Mouse (Mus musculus) cerebellum, adult (tissue): ENCODE measurements around the gene Nlgn1.
"Not testable (repeated sequence)": the region's sequence is repeated elsewhere in the genome, so short reads cannot be mapped to it uniquely, and the experiment has no call there.

Experiments
- ATAC-seq: cut with Nextera tagmentation; 2 replicates; pipeline ENCODE4 v1.9.2; 2017; ENCODE audit warnings: mild to moderate bottlenecking, moderate library complexity, mixed read lengths; ENCODE audit not compliant: insufficient number of reproducible peaks, low FRiP score, low TSS enrichment

The Nlgn1 gene

DNA sequence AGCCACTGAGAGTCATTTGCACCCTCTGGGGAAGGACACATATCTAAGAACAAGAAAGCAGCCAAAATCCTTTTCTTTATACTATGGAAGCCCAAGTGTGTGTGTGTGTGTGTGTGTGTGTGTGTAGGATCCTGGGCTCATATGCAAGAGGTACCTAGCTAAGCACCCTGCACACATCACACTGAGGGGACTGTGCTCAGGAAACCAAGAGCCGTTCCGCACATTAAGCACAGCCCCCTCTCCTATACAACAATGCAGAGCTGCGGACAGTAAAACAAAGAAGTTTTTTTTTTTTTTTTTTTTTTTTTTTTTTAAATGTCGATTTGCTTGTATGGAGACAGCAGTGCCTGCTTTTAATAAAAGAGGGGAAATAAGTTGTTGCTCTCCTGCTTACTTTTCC is 659.5 kb downstream of the Nlgn1 start:
- ATAC-seq, result no peak

DNA sequence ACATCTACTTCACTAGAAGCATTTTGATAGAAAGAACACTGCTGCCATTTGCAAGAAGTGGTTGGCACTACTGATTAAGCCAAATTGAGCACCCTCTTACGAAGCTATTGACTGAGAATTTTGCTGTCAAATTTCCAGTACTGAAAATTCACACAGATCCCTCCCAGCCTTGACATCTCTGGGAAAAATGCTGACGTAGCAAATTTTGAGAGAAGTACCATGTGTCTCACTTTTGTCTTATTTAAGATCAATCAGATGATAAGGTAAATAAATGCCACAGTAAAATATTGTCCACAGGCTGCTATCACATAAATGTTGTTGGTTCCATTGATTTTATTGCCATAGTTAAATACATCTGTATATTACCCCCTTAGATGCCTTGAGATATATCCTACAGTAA is 668.8 kb downstream of the Nlgn1 start:
- ATAC-seq, result no peak

DNA sequence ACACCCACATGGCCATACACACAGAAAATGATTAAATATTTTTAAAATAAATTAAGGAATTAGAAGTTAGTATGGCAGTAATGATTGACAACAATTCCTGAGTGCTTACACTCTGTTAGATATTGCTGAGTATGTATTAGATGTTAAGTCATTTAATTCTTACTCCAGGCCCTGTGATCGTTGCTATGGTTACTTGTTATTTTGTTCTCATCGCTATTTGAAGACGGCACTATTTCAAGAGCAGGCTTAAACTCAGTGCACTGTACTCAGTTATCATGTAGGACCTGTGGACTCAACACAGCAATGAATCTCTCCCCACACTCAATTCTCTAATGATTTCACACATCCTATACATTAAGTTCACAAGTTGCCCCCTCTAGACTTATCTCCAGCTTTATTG is 672.0 kb downstream of the Nlgn1 start:
- ATAC-seq, result no peak

DNA sequence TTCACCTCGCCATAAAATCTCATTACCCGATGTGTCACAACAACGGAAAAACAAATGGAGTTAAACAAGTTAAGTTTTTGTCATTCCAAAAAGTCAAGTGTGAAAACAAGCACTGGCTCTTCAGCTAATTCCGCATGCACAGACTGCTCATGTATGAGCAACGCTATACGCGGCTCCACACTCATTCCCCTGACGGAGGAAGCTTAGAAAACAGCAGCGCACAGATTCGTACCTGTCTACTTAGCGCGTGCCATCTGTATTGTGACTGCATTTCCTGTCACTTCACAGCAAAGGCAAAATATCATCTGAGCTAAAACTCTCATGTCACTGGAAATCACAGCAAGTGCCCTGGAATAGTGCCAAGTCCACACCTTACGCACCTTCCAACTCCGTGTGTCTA is 674.3 kb downstream of the Nlgn1 start:
- no peak for ATAC-seq

DNA sequence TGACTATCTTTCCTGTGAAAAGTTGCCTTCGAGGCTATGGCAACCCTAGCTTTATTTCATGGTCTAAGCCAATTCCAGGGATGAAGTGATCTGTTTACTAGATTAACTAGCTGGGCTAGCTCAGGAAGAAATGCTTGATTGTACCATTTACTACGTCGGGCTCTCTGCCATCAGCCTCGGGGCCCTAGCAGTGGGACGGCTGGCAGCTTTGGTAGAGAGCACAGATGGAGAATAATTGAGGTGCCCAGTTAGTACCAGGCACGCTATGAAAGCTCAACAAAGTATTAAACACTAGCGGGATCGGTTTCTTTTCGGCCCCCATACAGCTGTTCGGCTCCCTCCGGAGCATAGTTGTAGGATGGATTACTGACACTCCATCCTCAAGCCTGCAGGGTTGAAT is 675.2 kb downstream of the Nlgn1 start:
- ATAC-seq, result peak; percentile 95

DNA sequence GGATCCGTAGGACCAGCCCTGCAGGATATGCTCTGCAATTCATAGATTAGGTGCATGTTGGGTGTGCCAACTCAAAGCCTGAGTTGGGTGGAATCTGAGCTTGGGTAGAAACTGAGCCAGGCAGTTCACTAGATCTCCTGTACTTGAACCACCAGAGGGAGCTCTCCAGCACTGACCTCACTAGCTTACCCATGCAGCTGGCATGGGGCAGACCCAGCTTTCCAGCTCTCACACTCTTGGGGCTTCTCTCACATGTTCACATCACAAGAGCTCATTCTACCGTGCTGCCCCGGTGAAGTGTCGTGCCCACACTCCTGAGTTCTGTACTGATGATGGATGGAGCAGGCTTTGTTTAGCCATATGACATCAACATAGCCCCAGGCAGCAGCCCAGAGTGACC is 679.2 kb downstream of the Nlgn1 start:
- peak; percentile 21; the same call in 1 of the 2 replicates for ATAC-seq

DNA sequence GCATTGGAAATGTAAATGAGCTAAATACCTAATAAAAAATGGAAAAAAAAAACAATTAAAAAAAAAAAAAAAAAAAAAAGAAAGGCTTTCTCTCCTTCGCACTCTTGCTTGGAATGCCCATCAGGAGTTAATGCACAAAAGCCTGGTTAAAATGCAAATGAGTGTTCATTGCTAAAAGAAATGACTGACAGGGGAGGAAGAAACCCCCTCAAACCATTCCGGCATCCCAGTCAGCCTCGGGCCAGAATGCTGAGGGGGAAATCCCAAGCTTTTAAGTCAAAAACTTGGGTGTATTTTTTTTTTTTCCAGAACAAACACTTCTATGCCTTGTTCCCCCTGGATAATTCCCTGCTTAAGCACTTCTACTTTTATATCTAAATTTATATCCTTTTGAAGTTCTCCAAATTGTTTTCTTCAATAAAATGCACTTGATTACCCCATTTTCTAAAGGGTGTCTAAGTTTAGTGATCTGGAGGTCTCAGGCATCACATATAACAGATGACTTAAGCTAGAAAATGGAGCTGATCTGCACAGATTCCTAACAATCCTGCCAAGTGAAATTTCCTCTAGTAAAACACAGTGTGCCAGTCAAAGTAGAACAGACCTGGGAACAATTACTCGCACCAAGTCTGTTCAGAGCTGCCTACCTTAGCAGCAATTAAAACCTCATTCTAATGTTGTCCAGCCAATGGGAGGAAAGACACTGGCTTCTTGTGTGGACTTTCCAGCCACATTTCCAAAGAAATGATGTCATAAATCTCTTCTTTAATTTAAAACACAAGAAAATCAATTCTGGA is 686.2 kb downstream of the Nlgn1 start:
- no peak for ATAC-seq

DNA sequence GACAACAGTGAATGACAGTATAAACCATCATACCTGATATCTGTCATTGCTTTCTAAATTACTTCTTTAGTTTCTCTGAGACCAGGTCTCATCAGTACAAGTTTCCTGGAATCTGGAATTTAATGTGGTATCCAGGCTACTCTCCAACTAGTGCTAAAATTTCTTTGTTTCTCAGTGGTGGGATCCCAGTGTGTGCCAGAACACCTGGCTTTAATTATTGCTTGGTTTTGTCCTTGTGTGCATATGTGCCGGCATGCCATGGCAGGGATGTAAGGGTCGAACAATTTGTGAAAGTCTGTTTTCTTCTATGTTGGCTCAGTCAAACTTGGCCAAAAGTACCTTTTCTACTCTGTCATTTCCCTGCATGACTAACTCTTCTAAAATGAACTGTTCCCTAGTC is 703.1 kb downstream of the Nlgn1 start:
- no peak for ATAC-seq

DNA sequence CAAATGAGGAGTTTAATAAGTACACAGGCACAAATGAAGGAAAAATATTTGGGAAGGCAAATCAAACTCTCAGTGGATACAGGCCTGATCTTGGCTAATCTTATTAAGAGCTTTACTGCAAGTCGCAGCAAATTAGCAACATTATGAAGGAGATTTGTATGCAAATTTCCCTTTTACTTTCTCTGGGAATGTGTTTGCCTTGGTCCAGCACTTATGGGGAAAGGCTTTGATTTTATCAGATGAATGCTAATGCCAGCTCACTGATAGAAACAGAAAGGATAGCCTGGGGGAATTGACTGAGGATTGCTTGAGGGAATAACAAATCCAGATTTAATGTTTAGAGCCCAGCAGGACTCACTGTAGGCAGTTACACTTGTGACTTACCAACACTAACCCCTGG is 725.7 kb downstream of the Nlgn1 start:
- no peak for ATAC-seq

DNA sequence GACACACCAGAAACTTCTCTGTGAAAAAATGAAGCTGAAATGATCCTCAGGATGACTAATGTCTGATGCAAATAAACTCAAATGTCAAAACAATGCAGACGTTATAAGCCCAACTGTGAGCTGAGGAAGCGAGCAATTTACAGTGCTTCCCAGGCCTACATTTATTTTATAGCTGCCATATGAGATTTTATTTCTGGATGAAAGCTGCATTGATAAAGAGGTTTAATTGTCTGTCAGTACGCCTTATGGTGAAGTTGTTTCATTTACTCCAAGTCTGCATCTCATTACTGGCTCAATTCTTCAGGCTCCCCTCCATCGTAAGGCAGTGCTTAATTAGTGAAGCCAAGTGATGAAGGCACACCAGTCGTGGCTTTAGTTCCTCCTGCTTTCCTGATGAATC is 734.7 kb downstream of the Nlgn1 start:
- no peak for ATAC-seq

DNA sequence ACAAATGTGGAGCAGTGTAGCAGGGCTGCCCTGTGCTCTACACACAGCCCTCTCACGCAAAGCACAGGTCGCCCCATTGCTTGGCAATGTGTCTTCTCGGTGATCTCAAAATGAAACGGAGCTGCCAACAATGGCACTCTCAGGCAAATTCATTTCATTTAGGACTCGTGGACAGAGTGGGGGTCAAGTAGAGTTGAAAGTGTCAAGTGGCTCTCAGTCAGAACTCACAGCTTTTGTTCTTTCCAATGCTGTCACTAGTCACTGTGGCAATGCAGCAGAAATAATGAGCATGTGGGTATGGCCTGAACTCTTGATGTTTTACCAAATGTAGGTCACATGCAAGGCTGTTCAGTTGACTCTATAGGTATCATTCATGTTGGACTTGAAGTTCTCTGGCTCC is 756.7 kb downstream of the Nlgn1 start:
- peak; percentile 61; the same call in 1 of the 2 replicates for ATAC-seq

DNA sequence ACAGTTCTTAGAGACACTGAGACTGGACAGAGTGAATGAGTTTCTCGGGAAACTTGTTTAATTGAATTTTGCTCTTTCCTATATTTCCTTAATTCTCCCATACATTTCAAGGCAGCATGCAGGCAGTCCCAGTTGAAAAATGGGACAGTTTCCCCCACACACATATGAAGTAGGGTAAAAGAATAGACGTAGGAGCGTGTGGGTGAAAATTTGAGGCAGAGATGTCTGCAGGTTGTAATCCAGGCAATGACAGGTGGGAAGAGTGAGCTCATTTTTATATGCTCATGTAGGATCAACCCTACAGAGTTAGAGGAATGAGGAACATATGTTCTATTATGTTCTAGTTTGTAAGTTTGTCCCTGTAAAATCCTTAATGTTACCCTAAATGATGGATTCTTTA is 757.4 kb downstream of the Nlgn1 start:
- no peak for ATAC-seq

DNA sequence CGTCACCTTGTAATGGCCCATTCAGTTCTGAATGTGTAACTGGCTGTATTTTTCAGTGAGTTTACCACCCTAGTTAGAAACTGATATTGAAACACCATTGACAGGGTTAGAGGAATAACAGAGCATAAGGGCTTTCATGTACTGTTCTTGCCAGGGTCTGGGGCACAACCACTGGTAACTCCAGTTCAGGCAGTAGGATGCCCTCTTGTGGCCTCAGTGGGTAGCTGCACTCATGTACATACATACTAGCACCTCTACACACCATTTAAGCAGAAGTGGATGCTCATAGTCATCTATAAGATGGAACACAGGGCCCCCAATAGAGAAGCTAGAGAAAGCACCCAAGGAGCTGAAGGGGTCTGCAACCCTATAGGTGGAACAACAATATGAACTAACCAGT is 773.7 kb downstream of the Nlgn1 start:
- ATAC-seq, result not testable (repeated sequence)

DNA sequence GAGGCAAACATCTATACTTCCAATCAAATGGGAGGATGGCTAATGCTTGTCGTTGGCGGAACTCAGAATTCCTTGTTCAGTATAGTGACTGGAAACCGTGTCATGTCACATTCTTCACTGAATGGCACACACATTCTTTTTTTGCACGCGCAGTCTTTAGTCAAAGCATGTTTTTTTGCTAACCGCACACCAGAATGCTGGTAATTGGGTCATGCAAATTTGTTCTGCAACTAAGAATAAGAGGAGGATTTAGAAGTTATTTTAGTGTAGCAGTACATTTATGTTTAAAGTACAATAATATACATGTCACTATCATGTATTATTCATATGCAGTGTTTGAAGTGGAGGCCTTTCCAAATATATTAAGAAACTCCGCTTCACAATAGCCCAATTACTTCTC is 783.2 kb downstream of the Nlgn1 start:
- ATAC-seq, result not testable (repeated sequence)

DNA sequence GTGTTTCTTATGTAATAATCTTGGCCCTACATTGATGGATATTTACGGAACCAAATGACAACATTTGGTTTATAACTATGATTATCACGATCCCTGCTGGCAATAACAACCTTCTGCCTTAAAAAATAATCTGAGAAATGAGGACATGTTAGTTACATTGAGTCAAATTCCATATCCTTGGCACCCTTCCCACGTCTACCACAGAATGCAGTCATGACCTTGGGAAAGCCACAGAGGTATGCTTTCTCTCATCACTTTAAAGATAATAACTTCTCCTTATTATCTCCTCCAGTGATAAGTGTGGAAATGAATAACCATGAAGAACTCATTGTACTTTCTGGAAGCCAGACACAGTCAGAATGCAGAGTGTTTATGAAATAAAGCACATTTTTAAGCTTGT is 808.0 kb downstream of the Nlgn1 start:
- ATAC-seq, result not testable (repeated sequence)

DNA sequence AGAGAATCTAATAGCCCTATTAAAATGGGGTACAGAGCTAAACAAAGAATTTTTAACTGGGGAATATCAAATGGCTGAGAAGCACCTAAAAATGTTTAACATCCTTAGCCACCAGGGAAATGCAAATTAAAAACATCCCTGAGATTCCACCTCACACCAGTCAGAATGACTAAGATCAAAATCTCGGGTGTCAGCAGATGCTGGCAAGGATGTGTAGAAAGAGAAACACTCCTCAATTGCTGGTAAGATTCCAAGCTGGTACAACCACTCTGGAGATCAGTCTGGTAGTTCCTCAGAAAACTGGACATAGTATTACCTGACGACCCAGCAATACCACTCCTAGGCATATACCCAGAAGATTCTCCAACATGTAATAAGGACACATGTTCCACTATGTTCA is 869.2 kb downstream of the Nlgn1 start:
- ATAC-seq, result no peak

DNA sequence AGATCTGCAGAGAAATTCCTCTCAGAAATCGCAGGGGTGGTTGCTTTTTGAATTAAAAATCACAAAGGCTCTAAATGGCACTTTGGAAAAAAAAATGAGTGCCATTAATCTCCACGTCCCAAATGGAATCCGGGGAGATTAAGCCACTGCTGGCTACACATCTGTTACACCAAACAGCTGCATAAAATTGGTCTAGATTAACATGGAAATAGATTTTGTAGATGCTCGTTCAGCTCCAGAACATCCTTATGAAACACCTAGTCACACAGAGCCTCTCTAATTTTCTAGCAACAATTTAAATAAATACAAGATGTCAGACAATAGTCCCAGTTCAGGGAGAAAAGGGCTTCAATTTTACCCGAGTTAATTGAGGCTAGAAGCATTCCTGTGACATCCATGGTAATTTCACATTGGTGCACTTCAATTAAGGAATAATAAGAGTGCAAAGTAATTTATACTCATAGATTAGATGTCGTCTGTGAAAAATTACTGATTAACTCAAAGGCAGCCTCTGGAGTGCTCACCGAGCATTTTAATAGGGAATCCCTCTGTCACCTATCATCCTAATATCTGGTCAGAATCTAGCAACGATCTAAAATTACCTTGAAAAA is 875.9 kb downstream of the Nlgn1 start:
- no peak for ATAC-seq

DNA sequence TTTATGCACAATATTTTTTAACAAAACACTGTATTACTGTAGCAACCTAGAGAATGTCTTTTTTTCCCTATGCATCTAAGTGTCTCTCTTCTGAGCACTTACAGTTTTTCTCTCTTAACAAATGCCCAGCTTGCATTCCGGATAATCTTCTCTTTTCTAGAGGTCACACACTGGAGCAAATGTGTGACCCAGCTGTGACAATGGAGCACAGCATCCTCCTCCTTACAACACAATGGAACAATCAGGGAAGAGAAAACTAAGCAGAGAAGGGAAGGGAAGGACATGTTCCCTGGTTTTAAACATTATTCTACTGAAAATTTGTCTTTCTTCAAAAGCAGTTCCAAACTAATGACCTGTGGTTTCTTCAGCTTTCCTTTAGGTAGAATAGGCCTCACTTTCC is 879.9 kb downstream of the Nlgn1 start:
- no peak for ATAC-seq

DNA sequence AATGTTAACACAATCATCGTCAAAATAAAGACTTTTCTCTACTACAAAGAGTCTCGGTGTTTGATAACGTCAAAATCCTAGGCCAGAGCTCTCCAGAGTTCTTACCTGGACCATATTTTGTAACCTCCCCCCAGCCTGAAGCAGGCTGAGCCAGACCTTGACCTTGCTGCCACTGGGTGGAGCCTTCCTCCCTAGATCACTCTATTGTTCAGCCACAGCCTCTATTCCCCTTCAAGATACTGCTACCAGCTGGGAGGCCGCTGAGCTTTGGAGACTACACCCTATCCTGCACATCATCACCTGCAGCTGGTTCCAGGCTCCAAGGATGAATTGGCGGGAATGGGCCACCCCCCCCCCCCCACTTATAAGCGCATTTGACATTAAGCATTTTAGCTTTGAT is 881.8 kb downstream of the Nlgn1 start:
- ATAC-seq, result no peak

DNA sequence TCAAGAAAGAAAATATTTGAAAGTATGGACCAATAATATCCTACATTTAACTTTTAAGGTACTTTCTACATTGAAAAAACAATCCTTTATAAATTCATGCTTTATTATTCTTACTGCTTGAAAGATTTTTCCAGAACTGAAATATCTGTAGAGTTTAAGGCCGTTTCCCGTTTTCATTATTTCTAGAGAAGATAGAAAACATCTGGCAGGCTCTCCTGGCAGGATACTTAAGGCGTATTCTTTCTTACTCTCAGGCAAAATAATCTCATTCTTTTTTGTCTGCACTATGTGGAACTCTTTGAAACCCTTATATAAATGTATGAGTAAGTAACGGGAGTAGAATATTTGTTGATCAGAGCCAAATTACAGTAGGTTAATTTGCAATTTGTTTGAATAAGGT is 882.9 kb downstream of the Nlgn1 start:
- ATAC-seq, result no peak

DNA sequence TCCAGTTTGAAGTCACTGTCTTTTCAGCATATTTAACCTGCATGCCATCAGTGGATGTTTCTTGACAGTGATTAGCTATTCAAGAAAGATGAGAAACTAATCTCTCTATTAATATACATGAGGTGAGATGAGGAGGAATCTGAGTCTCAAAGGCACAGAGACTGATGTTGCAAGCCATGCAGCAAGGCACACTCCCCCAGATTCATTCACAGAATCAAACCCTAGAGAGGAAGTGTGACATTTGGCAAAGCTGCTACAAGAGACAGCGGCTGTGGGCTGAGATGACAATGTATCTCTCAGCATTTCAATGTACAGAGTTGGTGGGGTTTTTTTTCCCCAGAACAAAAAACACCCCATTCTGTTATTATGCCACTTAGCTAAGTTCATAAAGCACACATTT is 885.1 kb downstream of the Nlgn1 start:
- ATAC-seq, result no peak

DNA sequence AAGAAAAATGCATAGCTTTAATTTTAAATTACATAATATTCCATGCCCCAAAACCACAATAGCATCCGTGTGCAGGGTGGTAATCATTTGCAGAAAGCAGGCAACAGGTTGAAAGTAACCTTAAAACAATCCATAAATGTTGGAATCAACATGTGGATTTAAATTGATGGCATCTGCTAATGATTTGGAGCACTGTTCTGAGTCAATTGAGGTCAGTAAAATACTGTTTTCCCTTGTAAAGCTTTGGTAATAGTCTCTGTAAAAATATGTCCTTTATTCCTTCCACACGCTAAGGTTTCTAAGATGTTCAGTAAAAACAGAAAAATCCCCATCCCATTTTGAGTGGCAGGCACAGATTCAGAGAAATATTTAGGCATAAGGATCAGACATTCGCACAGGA is 888.6 kb downstream of the Nlgn1 start:
- ATAC-seq, result no peak
